Mouse (Mus musculus) layer of hippocampus, adult 11-12 months (tissue): Measurements from ENCODE around the gene Gpr152.
A peak's percentile ranks its signal among the peaks of the same experiment; 100 is the strongest.
"Not testable (repeated sequence)": the region's sequence is repeated elsewhere in the genome, so short reads cannot be mapped to it uniquely, and the experiment has no call there.

Experiments used
- DNase-seq: peaks from one replicate; pipeline ENCODE4 v3.0.0; 2022; ENCODE audit warnings: low spot score

The Gpr152 gene

GRCm38 (mm10) chr19:4131075-4131474 lies 8.5 kb upstream of the Gpr152 start:
- DNase-seq = no peak

DNA sequence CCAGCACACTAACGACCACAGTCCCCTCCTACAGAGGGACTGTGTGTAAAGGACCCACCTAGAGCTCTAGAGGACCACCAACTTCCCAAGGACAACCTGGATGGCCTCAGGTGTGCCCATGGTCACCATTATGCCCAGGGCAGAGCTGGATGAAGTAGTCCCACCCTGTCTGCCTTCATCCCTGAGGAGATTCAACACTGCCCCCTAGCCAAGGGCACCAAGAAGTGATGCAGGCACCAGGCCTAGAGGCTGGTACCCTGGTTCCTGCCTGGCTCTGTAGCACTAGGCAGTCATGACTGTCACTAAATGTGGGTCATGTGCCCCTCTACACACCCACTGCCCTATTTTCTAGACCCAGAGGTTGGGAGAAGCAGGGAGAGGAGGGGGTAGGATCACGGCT lies 7.8 kb upstream of the Gpr152 start:
- DNase-seq = no peak

DNA sequence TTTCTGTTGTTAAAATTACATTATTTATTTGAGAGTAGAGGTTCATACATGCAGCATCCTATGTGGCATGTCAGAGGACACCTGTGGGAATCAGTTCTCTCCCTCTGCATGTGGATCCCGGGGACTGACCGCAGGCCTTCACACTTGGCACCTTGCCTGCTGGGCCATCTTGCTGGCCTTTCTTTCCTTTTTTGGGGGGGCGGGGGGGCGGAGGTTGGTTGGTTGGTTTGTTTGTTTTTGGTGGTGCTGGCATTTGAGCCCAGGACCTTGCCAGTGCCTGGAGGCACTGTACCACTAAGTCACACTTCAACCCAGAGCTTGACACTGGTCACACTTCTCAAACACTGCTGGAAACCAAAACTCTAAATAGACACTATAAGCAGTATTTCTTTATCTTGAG lies 5.2 kb upstream of the Gpr152 start:
- no peak for DNase-seq

DNA sequence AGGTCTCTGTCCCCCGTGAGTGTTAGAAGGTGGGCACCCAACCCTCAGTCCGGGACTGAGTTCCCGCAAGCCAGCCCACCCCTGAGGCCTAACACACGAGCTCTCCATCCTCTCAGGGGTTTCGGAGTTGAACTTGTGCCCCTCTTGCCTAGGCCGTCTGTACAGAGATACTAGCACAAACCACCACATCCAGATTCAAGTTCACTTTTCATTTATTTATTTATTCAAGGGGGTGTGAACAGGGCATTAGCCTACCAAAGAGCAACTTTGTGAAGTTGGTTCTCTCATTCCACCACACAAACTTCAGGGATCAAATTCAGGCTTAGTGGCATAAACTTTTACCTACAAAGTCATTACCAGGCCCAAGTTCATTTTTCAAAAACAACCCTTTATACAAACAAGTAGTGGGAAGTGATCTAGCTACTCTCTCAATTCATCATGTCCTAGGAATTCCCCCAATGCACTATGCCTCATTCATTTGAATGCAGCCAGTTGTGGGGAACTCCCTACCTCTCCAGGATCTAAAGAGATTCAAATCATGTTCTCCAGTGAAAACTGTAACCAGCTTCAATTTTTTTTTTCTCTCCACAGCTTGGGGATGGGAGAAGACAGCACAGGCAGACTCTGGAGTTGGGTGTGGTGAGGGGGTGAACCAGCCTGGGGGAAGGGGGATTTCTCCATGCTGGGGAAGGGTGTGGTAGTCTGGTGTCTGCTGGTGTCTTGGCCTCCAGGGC lies 4.2 kb upstream of the Gpr152 start:
- not testable (repeated sequence) for DNase-seq

DNA sequence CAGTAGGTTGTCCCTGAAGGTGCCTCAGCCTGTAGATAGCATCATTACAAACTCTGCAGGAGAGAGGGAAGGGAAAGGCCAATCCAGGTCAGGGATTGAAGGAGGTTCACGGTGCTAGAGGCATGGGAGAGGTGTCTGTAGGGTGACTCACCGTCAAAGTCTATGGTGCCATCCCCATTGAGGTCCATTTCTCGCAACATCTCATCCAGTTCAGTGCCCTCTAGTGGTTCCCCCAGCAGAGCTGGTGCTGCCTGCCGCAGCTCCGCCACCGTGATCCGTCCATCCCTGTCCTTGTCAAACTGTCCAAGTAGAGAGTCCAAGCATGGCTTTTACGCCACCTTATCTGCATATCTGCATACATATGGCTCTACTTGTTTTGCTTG lies 3.6 kb upstream of the Gpr152 start:
- DNase-seq = not testable (repeated sequence)

DNA sequence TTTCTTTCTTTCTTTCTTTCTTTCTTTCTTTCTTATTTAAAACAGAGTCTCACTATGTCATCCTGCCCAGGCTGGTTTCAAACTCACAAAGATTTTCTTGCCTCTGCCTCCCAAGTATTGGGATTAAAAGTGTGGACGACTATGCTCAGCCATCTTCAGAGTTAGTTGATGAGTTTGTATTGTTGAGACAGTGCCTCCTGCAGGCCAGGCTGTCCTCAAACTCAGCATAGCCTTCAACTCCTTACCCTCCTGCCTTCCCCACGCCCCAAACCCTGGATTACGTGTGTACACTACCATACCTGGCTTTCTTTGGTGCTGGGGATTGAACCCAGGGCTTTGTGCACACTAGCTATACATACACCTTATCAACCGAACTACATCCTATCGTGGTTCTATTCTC lies 3.1 kb upstream of the Gpr152 start:
- no peak for DNase-seq

GRCm38 (mm10) chr19:4137913-4138312 lies 1.7 kb upstream of the Gpr152 start:
- DNase-seq = no peak

GRCm38 (mm10) chr19:4140147-4140546 lies 560 bp downstream of the Gpr152 start:
- DNase-seq = no peak

- no peak for DNase-seq
Measured at GRCm38 (mm10) chr19:4142416-4143173, 3.0 kb downstream of the Gpr152 start.

- no peak for DNase-seq
Measured at GRCm38 (mm10) chr19:4143759-4144268, 4.2 kb downstream of the Gpr152 start, which contains the start of gene Cabp4. Gene Cabp4, minus strand, starts transcription at chr19:4144033.

DNA sequence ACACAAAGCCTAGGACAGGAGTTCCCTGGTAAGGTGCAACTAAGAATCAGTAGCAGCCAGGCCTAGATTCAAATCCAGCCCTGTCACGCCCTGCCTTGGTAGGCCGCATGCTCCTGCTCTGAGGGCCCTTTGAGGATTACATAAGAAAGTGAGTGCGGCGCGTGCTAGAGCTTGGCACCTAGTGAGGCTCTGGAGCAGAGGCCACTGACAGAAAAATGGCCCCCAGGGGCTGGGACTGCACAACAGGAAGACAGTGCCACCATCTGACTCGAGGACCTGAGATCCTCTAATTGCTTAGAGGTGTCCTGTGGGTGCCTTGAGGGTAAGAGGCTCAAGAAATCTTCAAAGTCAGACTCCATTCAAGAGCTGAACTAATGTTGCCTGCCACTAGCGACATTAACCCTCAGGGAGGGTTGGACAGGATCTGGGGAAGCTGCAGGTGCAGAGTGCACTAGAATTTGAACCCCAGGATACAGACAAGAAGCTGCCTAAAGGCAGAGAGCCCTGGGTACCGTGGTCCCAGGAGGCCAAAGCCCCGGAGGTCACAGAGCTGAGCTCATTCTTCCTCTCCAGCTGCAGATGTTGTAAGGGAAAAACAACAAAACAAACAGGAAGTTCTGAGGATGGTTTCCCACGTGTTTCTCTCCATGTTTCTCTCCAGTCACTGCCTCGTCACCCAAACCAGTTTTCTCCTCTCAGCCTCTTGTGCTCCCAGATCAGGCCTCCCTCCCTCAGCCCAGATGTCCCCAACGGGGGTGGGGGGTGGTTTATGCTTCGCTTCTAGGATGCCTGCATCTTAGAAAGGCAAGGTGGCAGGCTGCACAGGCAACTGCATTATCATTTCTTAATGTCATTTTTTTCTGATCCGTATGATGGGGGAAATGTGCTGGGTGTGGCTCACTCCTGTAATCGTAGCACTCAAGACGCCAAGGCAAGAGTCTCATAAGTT lies 5.2 kb downstream of the Gpr152 start:
- no peak for DNase-seq

DNA sequence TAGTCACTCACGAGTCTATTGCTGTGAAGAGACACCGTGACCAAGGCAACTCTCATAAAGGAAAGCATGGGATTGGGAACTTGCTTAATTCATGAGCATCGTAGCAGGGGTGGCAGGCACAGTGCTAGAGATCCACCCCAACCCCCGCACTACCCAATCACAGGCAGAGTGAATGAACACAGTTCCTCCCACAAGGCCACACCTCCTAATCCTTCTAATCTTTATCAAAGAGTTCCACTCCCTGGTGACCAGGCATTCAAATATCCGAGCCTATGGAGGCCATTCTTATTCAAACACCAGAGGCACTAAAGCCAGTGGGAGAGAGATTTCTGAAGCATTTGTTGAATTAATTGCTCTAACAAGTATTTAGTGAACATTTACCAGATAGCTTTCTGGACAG lies 6.3 kb downstream of the Gpr152 start:
- DNase-seq = no peak

- no peak for DNase-seq
Measured at GRCm38 (mm10) chr19:4146366-4147021, 6.9 kb downstream of the Gpr152 start.

- no peak for DNase-seq
Measured at GRCm38 (mm10) chr19:4147022-4147405, 7.4 kb downstream of the Gpr152 start.

DNA sequence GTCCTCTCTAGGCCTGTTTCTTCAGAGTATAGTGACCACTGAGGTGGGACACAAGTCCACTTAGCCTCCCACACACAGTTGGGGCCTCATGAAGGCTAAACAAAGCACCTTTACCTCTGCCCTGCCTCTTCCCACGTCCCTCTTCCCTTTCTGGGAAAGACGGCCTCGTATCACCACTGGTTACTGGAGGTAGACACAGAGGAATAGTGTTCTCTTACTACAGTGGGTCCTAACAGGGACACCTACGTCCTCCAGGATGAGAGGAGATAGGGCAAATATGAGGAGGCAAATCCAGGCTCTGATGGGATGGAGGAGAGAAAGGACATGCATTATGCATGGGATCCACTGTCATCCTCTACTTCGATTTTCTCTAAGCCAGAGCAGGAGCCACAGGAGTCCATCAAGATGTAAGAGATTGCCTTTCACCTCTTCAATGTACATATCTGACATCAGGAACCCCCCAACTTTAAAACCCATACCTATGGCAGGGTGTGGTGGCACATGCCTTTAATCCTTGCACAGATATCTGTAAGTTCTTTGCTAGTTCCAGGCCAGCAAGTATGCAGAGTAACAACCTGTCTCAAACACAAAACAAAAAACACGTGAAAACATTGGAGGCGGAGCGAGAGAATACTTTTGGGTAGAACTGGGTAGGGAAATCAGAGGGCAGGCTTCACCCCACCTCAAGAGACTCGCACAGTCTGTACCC lies 8.3 kb downstream of the Gpr152 start:
- DNase-seq = no peak

DNA sequence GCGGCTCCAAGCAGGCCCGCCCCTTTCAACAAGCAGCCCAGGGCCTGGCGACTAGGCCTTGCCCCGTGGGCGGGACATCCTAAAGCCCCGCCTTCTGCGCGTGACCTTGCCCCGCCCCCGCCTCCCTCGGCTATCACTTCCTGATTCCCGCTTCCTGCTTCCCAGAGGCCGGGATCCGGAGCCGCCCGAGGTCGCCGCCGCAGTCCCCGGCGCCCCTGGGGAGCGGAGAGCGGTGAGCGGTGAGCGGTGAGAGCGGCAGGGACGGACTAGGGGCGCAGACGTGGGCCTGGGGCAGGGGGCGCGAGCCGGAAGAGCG lies 8.9 kb downstream of the Gpr152 start, which contains the start of gene Coro1b:
Gene Coro1b, plus strand, starts transcription at position 129 of the 316 bp plus-strand sequence.
- DNase-seq = peak; percentile 96

- DNase-seq = no peak
Measured at GRCm38 (mm10) chr19:4148819-4149218, 9.2 kb downstream of the Gpr152 start.

GRCm38 (mm10) chr19:4149283-4149682 lies 9.7 kb downstream of the Gpr152 start:
- no peak for DNase-seq

- DNase-seq = no peak
Measured at GRCm38 (mm10) chr19:4149764-4150461, 10.3 kb downstream of the Gpr152 start.
